Mouse (Mus musculus) T-cell, adult 2 months (primary cell): ENCODE results near the gene Enpp5.
A peak's percentile ranks its signal among the peaks of the same experiment; 100 is the strongest.

Source experiments
- DNase-seq: peaks from one replicate; pipeline ENCODE4 v3.0.0; 2022; ENCODE audit warnings: low spot score

The Enpp5 gene

DNA sequence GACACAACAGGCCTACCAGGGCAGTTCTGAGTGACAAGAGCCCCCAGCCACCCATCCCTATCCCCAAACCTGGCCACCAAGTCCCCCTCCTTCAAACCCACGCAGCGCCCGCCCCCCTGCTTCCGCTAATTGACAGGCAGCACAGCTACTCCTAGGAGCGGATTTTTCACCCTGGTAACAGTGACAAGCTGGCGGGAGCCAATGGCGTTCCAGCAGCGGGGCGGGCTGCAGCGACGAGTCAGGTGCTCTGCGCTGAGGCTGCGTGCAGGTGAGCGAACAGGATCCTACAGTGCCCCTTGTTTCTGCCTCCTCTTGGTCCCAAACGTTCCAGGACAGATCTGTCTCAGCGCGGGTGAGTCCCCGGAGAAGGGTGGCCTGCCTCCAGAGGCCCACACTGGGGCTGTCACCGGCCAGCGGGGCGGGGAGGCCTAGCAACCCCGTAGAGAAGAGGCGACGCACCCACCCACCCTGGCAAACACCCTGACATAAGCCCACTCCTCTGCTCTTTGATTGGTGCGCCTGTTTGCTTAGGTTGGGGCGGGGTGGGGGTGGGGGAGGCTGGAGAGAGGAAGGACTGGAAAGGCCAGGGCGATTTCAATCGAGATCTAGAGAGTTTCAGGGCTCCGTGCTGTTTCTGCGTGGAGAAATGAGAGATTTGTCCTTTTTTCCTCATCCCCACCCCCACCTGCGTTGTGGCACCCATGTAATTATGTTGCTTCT is at the start of gene Enpp5:
Enpp5 (plus strand) TSS at position 183 of the 720 bp plus-strand sequence.
- peak; percentile 82 for DNase-seq

DNA sequence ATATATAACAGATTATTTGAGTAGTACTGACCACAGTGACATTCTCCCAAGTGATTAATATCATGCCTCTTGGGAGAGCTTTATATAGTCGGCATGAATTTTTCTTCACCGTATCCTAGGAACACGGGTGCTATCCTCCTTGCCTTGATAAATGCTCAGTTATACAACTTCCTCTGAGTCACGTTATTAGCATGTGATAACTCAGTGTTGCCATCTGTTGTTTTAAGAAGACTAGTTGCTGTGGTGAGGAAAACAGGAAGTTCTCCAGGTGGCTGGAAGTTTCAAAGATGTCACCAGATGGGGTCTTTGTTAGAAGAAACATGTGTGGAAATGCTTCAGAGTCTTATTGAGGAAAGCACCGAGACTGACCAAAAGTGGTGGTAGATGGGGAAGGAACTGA is 49.0 kb upstream of the Enpp5 start:
- DNase-seq = no peak

DNA sequence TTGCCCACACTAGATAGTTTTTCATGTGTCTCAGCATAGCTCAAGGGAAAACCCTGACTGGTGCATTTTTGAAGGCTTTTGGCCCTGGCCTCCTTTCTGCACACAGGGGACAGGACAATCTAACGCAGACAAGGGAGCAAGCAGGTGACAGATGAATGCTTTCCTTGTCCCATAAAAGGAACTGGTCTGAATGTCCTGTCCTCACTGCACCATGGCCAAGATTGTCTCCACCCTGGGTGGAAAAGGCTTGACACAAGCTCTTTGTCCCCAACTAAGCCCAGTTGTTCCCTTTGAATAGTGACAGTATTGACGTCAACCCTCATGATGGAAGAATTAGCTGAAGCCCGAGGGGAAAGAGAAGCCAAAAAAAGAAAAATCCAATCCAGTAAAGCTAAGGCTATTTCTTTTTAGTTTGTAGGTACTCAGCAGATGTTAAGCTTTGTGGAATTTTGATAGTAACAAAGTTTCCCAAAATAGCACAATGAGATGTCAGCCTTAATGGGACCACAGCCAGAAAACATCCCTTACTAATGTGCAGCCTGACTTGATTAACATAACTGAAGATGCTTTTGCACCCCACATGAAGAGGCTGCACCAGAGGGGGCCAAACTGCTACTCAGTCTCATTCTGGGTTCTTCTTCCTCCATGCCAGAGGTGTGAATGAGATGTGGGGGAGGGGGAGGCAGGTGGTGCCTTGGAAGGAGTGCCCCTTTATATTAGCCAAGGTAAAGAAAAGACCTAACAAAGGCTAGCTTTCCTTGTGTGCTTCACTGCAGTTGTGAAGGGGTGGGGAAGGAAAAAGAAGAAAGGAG is 47.6 kb upstream of the Enpp5 start:
- DNase-seq = no peak

DNA sequence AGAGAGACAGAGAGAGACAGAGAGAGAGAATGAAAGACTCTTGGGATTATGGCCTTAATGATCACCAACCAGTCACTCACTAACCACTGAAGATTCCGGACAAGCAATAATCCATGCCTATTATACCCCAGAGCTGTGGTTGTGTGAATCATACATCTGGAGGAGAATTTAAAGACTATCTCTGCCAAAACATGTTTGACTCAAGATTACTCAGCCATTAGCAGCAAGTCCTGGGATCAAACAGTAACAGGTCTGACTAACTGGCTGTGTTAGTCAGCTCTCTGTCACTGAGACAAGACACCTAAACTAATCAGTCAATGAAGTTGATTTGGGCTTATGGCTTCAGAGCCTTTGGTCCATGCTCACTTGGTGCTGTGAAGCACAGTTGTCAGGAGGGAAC is 43.6 kb upstream of the Enpp5 start:
- no peak for DNase-seq

DNA sequence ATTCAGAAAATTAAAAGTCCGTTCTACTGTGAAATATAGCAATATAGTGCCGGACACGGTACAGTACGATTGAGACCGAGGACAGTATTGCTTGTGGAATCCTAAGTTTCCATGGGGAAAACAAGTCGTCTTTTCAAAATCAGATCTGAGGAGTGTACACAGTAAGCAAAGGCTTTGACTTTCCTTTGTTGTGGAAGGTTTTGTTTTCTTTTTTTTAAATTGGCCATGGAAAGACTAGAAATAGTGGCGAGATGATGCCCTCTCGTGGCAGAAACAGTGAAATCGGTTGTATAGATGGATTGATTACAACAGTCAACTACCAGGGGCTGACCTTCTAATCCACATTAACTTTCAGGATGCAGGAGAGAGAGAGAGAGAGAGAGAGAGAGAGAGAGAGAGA is 40.0 kb upstream of the Enpp5 start:
- no peak for DNase-seq

DNA sequence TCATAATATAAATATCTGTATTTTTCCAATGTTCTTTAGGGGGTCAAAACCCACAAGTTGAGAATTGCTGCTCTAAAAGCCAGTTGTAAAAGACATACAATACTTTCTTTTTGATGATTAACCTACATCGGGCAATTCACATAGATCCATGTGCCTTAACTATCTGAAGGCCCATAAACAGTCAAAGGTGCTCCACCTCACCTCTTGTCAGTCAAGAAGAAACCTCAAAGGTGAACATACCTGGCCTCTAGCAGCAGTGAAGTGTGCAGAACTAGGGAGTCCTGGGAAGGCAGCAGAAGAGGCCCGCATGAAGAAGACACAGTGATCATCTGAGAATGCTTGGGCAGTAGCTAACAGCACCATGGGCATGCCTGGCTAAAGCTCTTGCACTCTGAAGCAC is 38.2 kb upstream of the Enpp5 start:
- no peak for DNase-seq

DNA sequence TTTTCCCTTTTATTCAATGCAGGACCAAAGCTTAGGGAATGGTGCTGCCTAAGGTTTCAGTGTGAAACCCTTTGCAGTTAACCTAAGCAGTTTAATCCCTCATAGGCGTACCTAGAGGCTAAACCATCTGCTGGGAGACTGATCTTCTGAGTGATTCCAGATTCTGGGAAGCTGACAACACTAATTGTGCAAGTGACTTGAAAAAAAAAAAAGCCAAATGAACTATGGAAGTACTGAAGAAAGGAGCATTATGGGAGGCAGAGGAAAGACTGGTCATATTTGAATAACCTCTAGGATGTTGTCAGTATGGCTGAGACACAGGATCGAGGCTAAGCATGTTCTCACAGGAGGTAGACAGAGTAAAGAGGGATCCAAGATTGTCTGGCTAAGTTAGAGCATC is 36.3 kb upstream of the Enpp5 start:
- no peak for DNase-seq

DNA sequence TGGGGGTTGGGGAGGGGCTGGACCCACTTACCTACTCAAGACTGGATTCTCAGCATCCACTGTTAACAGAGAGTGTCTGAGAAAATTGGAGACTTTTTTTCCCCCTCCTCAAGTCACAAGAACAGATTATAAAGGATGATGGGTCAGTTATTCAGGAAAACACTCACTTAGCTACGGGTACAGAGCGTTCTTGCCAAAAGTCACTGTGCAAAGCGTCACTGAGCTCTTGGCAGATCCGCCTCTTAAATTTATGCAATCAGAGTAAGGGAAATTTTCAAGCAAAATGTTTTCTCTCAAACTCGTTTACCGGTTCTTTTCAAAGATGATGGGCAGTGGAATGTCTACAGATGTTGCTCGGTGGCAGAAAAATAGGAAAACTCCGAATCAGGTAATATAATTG is 35.8 kb upstream of the Enpp5 start:
- no peak for DNase-seq

DNA sequence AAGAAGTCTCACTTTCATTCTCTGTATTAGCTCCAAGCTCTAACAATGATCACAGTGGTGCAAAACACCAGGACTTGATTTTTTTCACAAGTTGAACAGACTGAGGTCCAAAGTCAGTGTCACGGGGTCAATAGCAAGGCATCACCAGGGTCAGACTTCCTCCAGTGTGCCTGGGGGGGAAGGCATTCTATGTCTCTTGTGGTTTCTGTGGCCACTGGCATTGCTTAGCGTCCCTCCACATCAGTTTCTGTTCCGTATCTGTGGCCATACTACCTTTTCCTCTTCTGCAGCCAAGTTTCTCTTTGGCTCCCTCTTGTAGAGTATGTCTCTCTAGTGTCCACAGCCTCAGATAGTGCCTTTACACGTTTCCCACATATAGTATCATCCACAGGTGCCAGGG is 25.2 kb upstream of the Enpp5 start:
- DNase-seq = no peak

DNA sequence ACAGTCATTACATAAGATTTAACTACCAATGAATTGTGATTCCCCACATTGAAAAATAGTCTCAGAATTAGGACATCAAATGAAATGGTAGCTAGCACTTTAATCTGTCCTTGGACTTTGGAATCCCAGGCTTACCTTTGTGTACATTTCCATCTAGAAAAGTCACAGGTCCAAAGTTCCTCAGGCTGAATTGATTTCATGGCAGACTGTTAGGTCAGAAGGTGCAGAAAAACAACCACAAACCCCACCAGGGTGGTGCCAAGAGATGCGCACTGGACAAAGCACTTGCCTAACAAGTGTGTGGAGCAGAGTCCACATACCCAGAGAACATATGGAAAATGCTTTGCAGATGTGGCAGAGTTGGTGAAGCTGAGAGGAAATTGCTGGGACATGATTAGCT is 21.5 kb upstream of the Enpp5 start:
- DNase-seq = no peak

DNA sequence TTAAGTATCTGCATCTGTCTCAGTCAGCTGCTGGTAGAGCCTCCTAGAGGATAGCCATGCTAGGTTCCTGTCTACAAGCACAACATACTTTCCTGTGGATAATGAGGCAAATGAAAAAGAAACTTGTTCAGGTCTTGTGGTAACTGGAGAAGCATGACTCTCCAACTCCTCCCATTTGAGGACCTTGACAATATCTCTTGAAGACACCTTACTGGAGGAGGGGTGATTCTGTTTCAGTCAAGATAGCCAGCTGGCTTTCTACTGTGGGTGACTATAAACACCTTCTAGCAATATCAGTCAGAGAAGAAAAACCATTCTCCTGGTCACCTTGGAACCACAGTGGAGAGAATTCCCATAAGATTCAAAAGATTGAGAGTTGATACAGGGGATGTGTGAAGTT is 20.5 kb upstream of the Enpp5 start:
- DNase-seq = no peak

DNA sequence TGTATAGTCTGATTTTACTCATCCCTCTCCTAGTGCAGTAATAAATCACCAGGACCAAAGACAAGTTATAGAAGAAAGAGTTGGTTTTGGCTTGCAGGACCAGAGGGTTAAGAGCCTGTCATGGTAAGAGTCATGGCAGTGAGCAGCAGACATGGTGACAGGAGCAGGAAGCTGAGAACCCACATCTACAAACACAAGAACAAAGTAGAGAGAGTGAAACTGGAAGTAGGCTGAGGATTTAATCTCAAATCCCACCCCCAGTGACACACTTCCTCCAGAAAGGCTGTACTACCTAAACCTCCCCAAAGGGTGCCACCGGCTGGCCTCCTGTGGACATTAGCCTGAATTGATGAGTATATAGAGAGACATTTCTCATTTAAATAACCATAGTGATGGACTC is 17.8 kb upstream of the Enpp5 start:
- no peak for DNase-seq

DNA sequence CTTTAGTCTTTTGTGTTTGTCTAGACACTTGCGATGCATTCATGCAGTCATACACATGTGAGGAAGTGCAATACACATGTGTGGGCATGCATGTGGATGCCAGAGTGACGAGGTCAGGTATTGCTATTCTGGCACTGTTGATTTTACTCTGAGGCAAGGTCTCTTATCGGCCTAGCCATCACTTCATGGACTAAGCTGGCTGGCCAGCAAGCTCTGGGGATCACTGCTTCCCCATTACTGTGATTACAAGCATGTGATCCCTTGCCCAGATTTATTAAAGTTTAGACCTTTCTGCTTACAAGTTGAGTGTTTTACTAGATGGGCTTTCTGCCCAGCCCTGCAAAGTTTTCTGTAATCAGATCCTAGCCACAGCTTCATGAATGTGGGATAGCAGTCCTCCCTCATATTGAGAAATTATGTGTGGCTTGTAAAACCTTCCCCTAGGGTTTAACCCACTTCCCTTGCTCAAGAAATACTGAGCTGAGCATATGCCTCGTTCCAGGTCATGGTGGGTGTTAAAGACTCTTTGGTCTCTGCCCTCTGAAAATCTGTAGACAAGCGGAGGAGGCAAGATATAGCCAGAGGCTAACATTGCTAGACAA is 17.2 kb upstream of the Enpp5 start:
- no peak for DNase-seq

DNA sequence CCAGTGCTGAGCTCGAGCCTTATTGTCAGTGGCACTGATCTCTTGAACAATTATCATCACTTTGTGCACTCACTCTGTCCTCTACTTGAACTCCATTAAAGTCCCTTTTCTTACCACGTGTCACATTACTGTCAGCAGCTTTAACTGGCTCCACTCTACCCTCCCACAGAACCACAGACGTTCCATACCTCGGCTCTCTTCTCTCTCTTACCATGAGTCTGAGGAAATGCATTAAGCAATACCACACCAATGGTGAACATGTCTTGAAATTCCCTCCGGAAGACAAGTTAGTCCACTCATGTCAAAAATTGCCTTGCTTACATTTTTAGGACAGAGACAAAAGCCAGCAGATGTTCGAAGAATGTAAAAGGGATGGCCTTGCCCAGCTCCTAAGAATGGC is 9.7 kb upstream of the Enpp5 start:
- DNase-seq = no peak

DNA sequence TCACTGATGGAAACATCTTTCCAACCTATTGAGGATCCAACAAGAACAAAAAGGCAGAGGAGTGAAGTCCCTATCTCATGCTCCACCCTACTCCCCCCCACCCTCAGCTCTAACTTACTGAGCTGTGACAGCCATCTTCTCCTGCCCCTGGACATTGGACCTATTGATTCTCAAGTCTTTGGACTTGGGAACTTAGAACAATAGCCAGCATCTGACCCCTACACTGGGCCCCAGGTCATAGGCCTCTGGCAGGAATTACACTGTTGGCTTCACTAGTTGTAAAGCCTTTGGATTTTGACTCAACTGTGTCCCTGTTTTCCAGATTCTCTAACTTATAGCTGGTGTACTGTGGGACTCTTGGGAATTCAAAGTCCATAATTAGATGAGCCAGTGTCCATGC is 6.9 kb upstream of the Enpp5 start:
- DNase-seq = no peak

DNA sequence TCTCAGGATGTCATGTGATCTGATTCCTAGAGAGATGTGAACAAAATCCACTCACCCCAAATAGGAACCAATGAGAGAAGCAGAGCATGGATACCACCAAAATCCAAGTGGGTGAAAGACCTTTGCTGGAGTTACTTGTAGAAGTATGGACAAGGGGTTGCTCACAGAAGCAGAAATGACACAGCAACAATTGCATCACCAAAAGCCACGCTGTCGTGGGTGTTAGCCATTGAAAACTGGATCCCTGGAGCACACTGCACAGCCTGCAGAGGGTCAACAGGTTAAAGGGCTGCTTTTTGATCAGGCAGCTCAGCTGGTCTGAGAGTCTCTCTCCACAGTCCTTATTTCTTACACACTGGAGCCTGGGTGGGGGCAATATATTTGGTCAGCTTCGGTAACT is 3.0 kb upstream of the Enpp5 start:
- no peak for DNase-seq

DNA sequence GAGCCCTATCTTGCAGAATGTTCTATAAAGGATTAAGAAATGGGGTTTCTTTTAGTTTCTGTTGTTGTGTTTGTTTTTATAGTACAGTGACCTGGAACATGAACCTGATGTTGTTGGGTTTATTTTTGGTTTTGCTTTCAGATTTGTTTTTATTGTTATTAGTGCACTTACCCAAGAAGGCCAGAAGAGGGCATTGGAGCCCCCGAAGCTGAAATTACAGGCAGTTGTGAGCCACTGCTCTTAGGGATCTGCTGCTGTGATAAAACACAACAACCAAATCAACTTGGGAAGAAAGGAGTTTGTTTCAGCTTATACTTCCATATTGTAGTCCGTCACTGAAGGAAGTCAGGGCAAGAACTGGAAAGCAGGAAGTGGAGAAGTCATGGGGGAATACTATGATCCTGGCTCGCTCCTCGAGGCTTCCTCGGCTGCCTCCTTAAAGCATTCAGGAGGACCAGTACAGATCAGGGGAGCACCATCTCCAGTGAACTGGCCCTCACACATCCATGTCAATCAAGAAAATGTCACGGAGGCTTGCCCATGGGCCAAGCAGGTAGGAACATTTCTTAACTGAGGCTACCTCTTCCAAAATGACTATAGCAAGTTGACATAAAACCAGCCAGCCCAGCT is 2.4 kb upstream of the Enpp5 start:
- DNase-seq = peak; percentile 41

DNA sequence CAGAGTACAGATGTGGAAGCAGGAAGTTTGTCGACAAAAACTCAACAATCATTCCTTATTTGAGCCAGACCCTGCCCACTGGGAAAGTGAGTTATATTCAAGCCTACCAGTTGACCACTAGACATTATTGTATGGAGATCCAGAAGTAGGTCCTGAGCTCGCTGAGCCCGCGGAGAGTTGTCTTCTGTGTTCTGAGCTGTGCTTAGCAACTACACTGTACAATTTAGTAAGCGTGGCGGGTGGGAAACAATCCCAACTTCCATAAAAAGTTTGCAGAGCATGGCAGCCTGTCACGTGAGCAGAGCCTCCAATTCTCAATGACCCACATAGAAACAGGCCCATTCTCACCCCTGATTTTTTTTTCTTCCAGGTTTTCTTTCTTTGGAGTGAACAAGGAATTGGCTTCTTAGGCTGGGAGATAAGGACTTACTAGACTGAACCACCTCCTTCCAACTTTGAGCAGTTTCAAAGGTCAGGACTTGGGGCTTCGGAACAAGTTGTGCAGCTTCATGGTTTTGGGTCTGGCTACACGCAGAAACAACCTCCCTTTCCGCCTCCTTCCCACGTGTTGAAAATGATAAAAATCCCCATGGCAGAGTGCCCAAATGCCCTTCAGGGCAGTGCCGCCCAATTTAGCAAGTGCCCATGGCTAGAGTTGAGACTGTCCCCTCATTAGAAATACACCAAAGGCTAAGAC is 1.3 kb upstream of the Enpp5 start:
- no peak for DNase-seq

DNA sequence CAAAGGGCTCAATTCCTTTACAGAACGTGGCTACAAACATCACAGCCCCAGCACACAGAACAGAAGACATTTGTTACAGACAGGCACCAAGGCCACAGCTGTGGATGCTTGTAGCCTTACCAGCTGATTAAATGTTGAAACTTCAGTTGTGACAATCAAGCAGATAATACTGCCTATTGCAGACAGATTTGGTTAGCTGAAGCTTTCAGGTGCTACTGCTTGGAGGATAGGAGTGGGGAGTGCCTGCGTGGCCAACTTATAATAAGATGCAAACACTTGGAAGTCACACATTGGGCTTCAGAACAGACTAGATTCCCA is 811 bp upstream of the Enpp5 start:
- no peak for DNase-seq

DNA sequence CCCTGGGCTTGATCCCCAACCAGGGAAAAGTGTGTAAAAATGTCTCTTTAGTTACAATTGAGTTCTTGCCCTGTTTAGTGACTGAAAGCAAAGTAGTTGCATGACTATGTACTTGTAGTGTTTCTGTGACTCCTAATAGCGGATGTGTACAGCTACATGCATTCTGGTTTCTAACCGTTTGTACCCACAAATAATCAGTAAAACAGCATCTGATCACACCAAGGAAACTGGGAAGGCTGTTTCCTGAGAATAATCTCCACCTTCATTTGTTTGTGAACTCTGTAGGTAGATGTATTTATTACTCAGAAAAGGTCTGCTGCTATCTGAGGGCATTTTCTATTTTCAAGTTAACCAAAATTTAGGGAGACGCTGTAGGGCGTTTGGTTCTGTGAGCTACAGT is 4.5 kb downstream of the Enpp5 start:
- DNase-seq = no peak

DNA sequence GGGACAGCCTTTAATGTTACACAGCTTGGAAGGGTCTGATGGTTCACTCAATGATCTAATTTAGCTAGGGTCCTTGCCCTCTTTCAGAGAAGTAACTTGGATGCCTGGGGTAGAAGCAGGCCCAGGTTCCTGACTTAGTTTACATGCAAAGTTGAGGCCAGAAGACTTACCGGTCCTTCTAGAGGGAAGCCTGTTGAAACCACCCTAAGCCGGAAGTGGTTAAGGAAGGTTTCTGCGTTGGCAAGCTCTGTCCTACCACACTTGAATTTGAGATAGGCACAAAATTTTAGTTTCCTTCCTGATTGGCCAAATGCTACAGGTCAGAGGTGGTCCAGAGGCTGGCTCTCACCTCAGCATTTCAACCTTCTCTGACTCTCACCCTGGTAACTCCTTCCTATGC is 9.6 kb downstream of the Enpp5 start:
- DNase-seq = peak; percentile 12

DNA sequence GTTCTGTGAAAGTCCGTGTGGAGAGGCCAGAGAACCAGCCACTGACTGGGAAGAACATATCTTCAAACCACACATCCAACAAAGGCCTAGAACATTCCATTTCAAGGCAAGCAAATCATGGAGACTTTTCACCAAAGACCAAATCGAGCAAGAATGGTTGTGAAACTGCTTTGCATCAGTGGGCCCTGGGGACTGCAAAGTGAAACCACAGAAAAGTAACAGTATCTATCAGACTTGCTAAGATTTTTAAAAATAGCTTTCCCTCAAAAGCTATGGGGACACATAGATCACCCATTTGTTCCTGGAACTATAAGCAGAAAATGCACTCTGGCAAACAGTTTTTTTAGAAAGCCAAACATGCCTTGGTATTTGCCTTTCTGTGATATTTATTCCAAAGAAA is 12.3 kb downstream of the Enpp5 start:
- DNase-seq = no peak

DNA sequence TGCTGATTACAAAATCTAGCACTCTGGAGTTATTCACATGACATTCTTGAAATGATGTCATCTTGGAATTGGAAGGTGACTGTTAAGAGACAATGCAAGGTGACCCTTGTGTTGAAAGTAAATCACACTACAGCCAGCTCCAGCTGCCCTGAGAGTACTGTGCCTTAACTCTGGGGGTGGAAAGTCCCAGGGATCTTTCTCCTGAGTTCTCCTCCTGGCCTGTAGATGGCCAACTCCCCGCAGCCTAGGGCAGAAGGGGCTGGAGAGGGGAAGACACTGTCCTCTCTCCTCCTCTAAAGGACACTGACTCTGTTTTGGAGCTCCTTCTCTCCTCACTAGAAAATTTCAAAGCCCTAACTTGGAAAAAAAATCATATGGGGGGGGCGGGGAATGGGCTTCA is 12.9 kb downstream of the Enpp5 start:
- DNase-seq = no peak
